Mouse (Mus musculus): ENCODE measurements around the gene Pate4. TPM values are rescaled to one million over a fixed set of nuclear protein-coding genes. Genes with fewer than 3 reads are reported as not detected.
A peak's percentile ranks its signal among the peaks of the same experiment; 100 is the strongest.

Pate4 gene
- polyA plus RNA-seq, 1 experiment from 2014 or later, result not detected

- Histone ChIP-seq H3K9me3 (no peaks in the 10 kb centered on the region), H3K4me3 (replicated peaks) (no peak overlapping the region), H3K36me3 (peaks cover 26% of the 10 kb centered on the region), H3K4me1 (peaks cover 6% of the 10 kb centered on the region), H3K27me3 (replicated peaks) (no peaks in the 10 kb centered on the region), H3K4me2 (no peak overlapping the region), H3K27ac (no peak overlapping the region), H3K9ac (no peak overlapping the region)
- no peak for ATAC-seq (ENCODE audit: insufficient read depth, low FRiP score, low read depth)
- WGBS, result 91% methylated on average over 3 of the region's 3 CpGs
These were observed 43.7 kb downstream of the Pate4 start for GRCm38 (mm10) chr9:35567995-35568394.

GRCm38 (mm10) chr9:35564536-35565240 is 47.1 kb downstream of the Pate4 start:
- no peak overlapping the region for H3K4me3 ChIP-seq (replicated peaks)
- H3K27ac ChIP-seq, result no peak overlapping the region
- peaks cover 9% of the 10 kb centered on the region for H3K4me1 ChIP-seq
- 86% methylated on average over 5 of the region's 5 CpGs for WGBS
- no peaks in the 10 kb centered on the region for H3K27me3 ChIP-seq (replicated peaks)
- no peak for ATAC-seq (ENCODE audit: insufficient read depth, low FRiP score, low read depth)
- no peak overlapping the region for H3K9ac ChIP-seq
- H3K36me3 ChIP-seq, result peaks cover 30% of the 10 kb centered on the region
- H3K4me2 ChIP-seq, result no peak overlapping the region
- H3K9me3 ChIP-seq, result no peaks in the 10 kb centered on the region

GRCm38 (mm10) chr9:35561583-35561982 is 50.2 kb downstream of the Pate4 start:
- no peak overlapping the region for H3K4me3 ChIP-seq (replicated peaks)
- no peaks in the 10 kb centered on the region for H3K9me3 ChIP-seq
- no peaks in the 10 kb centered on the region for H3K27me3 ChIP-seq (replicated peaks)
- H3K27ac ChIP-seq, result no peak overlapping the region
- peaks cover 19% of the 10 kb centered on the region for H3K36me3 ChIP-seq
- H3K9ac ChIP-seq, result no peak overlapping the region
- 88% methylated on average over 6 of the region's 6 CpGs for WGBS
- peaks cover 6% of the 10 kb centered on the region; the same call in 1 of the 2 replicates for H3K4me1 ChIP-seq
- ATAC-seq (ENCODE audit: insufficient read depth, low FRiP score, low read depth), result no peak
- no peak overlapping the region for H3K4me2 ChIP-seq

GRCm38 (mm10) chr9:35561076-35561475 is 50.7 kb downstream of the Pate4 start:
- H3K9ac ChIP-seq, result no peak overlapping the region
- no peaks in the 10 kb centered on the region for H3K9me3 ChIP-seq
- WGBS, result 95% methylated on average over 11 of the region's 11 CpGs
- no peaks in the 10 kb centered on the region for H3K27me3 ChIP-seq (replicated peaks)
- H3K4me3 ChIP-seq (replicated peaks), result no peak overlapping the region
- ATAC-seq (ENCODE audit: insufficient read depth, low FRiP score, low read depth), result no peak
- peaks cover 16% of the 10 kb centered on the region for H3K36me3 ChIP-seq
- peaks cover 6% of the 10 kb centered on the region; the same call in 1 of the 2 replicates for H3K4me1 ChIP-seq
- no peak overlapping the region for H3K27ac ChIP-seq
- no peak overlapping the region for H3K4me2 ChIP-seq

- H3K4me1 ChIP-seq, result peaks cover 6% of the 10 kb centered on the region; the same call in 1 of the 2 replicates
- H3K27ac ChIP-seq, result no peak overlapping the region; the same call in 1 of the 2 replicates
- WGBS, result 1% methylated on average over 31 of the region's 31 CpGs
- H3K36me3 ChIP-seq, result peaks cover 4% of the 10 kb centered on the region; the same call in 1 of the 2 replicates
- H3K9ac ChIP-seq, result peak overlapping the region; percentile 54
- ATAC-seq (ENCODE audit: insufficient read depth, low FRiP score, low read depth), result peak; percentile 84
- no peaks in the 10 kb centered on the region for H3K27me3 ChIP-seq (replicated peaks)
- H3K4me2 ChIP-seq, result peak overlapping the region; percentile 96
- peak overlapping the region; percentile 76 for H3K4me3 ChIP-seq (replicated peaks)
- H3K9me3 ChIP-seq, result no peaks in the 10 kb centered on the region
These were observed 52.5 kb downstream of the Pate4 start for GRCm38 (mm10) chr9:35559009-35559890.

GRCm38 (mm10) chr9:35558257-35559008 is 53.3 kb downstream of the Pate4 start, which contains the start of the genes Ddx25 and Pus3:
TSS of gene Ddx25 (minus strand) at chr9:35558528.
TSS of gene Pus3 (plus strand) at chr9:35558595.
- H3K27ac ChIP-seq, result no peak within 1 kb of the TSS; the same call in 1 of the 2 replicates

More at GRCm38 (mm10) chr9:35558257-35559008, 53.3 kb downstream of the Pate4 start, which contains the start of the genes Ddx25 and Pus3:
- under 1% methylated on average over 57 of the region's 59 CpGs for WGBS
- Histone ChIP-seq H3K4me3 (replicated peaks) (peak within 1 kb of the TSS; percentile 76), H3K4me2 (peak within 1 kb of the TSS; percentile 96), H3K27me3 (replicated peaks) (no peaks in the 10 kb centered on the region), H3K9ac (peak within 1 kb of the TSS; percentile 54), H3K36me3 (peaks cover 4% of the 10 kb centered on the region; the same call in 1 of the 2 replicates), H3K9me3 (no peaks in the 10 kb centered on the region), H3K4me1 (peaks cover 6% of the 10 kb centered on the region; the same call in 1 of the 2 replicates)
- ATAC-seq (ENCODE audit: insufficient read depth, low FRiP score, low read depth), result peak; percentile 74

Other genes starting within 250 kb of the Pate4 start
- 10.2 and 10.4 TPM in 2 replicates for gene Cdon, start 190.8 kb downstream of the Pate4 start, polyA plus RNA-seq (2015; fragmentation: Nextera tagmentation; extraction: Ambion mirVana)
- gene Gm1113, start 93.7 kb downstream of the Pate4 start, polyA plus RNA-seq (2015; fragmentation: Nextera tagmentation; extraction: Ambion mirVana), result not detected in 2 replicates
- 1.6 and 1.8 TPM in 2 replicates for gene Ddx25, start 53.4 kb downstream of the Pate4 start, polyA plus RNA-seq (2015; fragmentation: Nextera tagmentation; extraction: Ambion mirVana)
- 17.0 and 17.8 TPM in 2 replicates for gene Pus3, start 53.3 kb downstream of the Pate4 start, polyA plus RNA-seq (2015; fragmentation: Nextera tagmentation; extraction: Ambion mirVana)
- 0.79 and 0.95 TPM in 2 replicates for gene Pate2, start 41.7 kb downstream of the Pate4 start, polyA plus RNA-seq (2015; fragmentation: Nextera tagmentation; extraction: Ambion mirVana)
- gene Hyls1, start 41.5 kb downstream of the Pate4 start, polyA plus RNA-seq (2015; fragmentation: Nextera tagmentation; extraction: Ambion mirVana), result 12.2 and 12.4 TPM in 2 replicates
- not detected in 2 replicates for gene Pate3, start 36.3 kb upstream of the Pate4 start, polyA plus RNA-seq (2015; fragmentation: Nextera tagmentation; extraction: Ambion mirVana)
- not detected in 2 replicates for gene Pate1, start 75.4 kb upstream of the Pate4 start, polyA plus RNA-seq (2015; fragmentation: Nextera tagmentation; extraction: Ambion mirVana)
- not detected in 2 replicates for gene Gm17677, start 129.1 kb upstream of the Pate4 start, polyA plus RNA-seq (2015; fragmentation: Nextera tagmentation; extraction: Ambion mirVana)
- gene Gm17727, start 166.2 kb upstream of the Pate4 start, polyA plus RNA-seq (2015; fragmentation: Nextera tagmentation; extraction: Ambion mirVana), result not detected in 2 replicates
- not detected in 2 replicates for gene Gm27235, start 178.2 kb upstream of the Pate4 start, polyA plus RNA-seq (2015; fragmentation: Nextera tagmentation; extraction: Ambion mirVana)
- gene D730048I06Rik, start 178.2 kb upstream of the Pate4 start, polyA plus RNA-seq (2015; fragmentation: Nextera tagmentation; extraction: Ambion mirVana), result not detected in 2 replicates
- gene 9230110F15Rik, start 232.2 kb upstream of the Pate4 start, polyA plus RNA-seq (2015; fragmentation: Nextera tagmentation; extraction: Ambion mirVana), result not detected in 2 replicates